Mouse (Mus musculus): Measurements from ENCODE around the gene Ifngr1.

GRCm38 (mm10) chr10:19557696-19558095, 34.1 kb upstream of the Ifngr1 start:
- TF ChIP-seq CTCF (IDR thresholded peaks at IDR 0.05; ENCODE audit: extremely low read depth, insufficient read depth, low read length): no peak
- TF ChIP-seq POLR2A (IDR thresholded peaks at IDR 0.05; ENCODE audit: extremely low read depth, insufficient read depth, low read length): no peak
